Mouse (Mus musculus): ENCODE measurements around the gene Mdk. TPM values are rescaled to one million over a fixed set of nuclear protein-coding genes. Genes with fewer than 3 reads are reported as not detected.

Mdk gene
- polyA plus RNA-seq, 2 experiments: 1,171 to 1,381 TPM

DNA sequence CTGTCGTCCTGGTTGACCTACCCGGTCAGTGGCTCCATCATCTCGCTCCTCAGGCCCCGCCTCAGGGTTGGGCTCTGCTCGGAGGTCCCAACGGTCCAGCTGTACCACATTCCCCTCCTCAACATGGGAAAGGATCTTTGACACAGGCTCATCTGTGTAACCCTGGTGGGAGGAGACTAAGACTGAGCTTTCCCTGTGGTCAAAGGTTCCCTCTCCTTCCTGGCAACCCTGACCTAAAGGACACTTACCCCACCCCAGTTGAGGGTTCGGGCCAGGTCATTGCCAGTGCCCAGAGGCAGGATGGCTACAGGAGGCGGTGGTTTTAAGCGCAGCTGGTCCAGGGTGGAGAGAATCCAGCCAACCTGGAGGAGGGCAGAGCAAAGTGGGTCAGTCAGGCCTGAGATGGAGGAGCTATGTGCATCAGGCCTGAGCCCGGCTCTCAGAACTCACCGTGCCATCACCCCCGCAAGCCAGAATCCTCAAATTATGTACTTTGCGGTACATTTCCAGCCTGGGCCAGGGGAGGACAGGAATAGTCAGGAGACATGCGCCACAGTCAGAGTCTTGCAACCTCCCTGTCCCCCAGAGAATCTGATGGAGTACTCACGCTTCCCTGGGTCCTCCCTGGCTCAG is 7.3 kb upstream of the Mdk start:
- Histone ChIP-seq H3K36me3 (ENCODE audit: control insufficient read depth, insufficient read depth, low read length) (peaks cover 63% of the 10 kb centered on the region), H3K4me1 (ENCODE audit: control insufficient read depth, insufficient read depth, low read length) (peaks cover 2% of the 10 kb centered on the region; the same call in 1 of the 2 replicates), H3K4me3 (replicated peaks; ENCODE audit: low read length) (no peak overlapping the region), H3K27ac (replicated peaks; ENCODE audit: low read depth, low read length) (no peak overlapping the region), H3K27me3 (ENCODE audit: control insufficient read depth, insufficient read depth, low read length) (no peaks in the 10 kb centered on the region), H3K9ac (ENCODE audit: low read depth, low read length, severe bottlenecking) (no peak overlapping the region), H3K4me2 (replicated peaks; ENCODE audit: low read depth, low read length, severe bottlenecking) (no peak overlapping the region), H3K9me3 (ENCODE audit: control insufficient read depth, low read length) (no peaks in the 10 kb centered on the region)
- DNase-seq (ENCODE audit: low spot score) (no peak), ATAC-seq (ENCODE audit: low FRiP score, low read depth) (no peak)
- no peak for TF ChIP-seq POLR2A (IDR thresholded peaks at IDR 0.05; ENCODE audit: borderline replicate concordance, extremely low read depth, insufficient read depth, insufficient read length)
- WGBS: 85% methylated on average over 15 of the region's 15 CpGs

GRCm38 (mm10) chr2:91936154-91936553 is 4.1 kb upstream of the Mdk start:
- Histone ChIP-seq H3K9me3 (ENCODE audit: control insufficient read depth, low read length) (no peaks in the 10 kb centered on the region), H3K9ac (ENCODE audit: low read depth, low read length, severe bottlenecking) (no peak overlapping the region), H3K36me3 (ENCODE audit: control insufficient read depth, insufficient read depth, low read length) (peaks cover 65% of the 10 kb centered on the region), H3K27ac (replicated peaks; ENCODE audit: low read depth, low read length) (no peak overlapping the region), H3K27me3 (ENCODE audit: control insufficient read depth, insufficient read depth, low read length) (no peaks in the 10 kb centered on the region), H3K4me2 (replicated peaks; ENCODE audit: low read depth, low read length, severe bottlenecking) (no peak overlapping the region), H3K4me3 (replicated peaks; ENCODE audit: low read length) (no peak overlapping the region), H3K4me1 (ENCODE audit: control insufficient read depth, insufficient read depth, low read length) (peaks cover 18% of the 10 kb centered on the region)
- no peak for TF ChIP-seq POLR2A (IDR thresholded peaks at IDR 0.05; ENCODE audit: borderline replicate concordance, extremely low read depth, insufficient read depth, insufficient read length)
- WGBS: 84% methylated on average over 7 of the region's 7 CpGs
- no peak for DNase-seq (ENCODE audit: low spot score)
- ATAC-seq (ENCODE audit: low FRiP score, low read depth): no peak

GRCm38 (mm10) chr2:91934826-91935525 is 2.9 kb upstream of the Mdk start:
- Histone ChIP-seq H3K9me3 (ENCODE audit: control insufficient read depth, low read length) (no peaks in the 10 kb centered on the region), H3K9ac (ENCODE audit: low read depth, low read length, severe bottlenecking) (no peak overlapping the region), H3K27me3 (ENCODE audit: control insufficient read depth, insufficient read depth, low read length) (no peaks in the 10 kb centered on the region), H3K4me3 (replicated peaks; ENCODE audit: low read length) (no peak overlapping the region), H3K36me3 (ENCODE audit: control insufficient read depth, insufficient read depth, low read length) (peaks cover 57% of the 10 kb centered on the region), H3K27ac (replicated peaks; ENCODE audit: low read depth, low read length) (no peak overlapping the region), H3K4me1 (ENCODE audit: control insufficient read depth, insufficient read depth, low read length) (peaks cover 18% of the 10 kb centered on the region), H3K4me2 (replicated peaks; ENCODE audit: low read depth, low read length, severe bottlenecking) (no peak overlapping the region)
- ATAC-seq (ENCODE audit: low FRiP score, low read depth): no peak
- TF ChIP-seq POLR2A (IDR thresholded peaks at IDR 0.05; ENCODE audit: borderline replicate concordance, extremely low read depth, insufficient read depth, insufficient read length): no peak
- no peak for DNase-seq (ENCODE audit: low spot score)
- WGBS: 92% methylated on average over 9 of the region's 9 CpGs

DNA sequence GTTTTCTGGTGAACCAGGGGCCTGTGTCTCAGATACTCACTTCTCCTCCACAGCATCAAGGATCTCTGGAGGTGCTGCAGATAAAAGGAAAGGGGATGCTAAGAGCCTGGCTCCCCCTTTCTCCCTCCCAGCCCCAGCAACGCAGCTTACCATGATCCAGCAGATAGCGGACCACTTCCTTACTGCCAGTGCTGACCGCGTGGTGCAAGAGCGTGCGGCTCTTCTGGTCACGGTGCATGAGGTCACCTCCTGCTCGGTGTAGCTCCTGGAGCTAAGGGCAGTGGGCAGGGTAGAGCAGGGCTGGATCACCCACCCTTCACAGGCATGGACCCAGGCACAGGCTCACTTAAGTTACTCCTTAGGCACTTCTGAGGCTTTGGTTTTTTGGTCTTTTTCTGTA is 1.9 kb upstream of the Mdk start:
- TF ChIP-seq POLR2A (IDR thresholded peaks at IDR 0.05; ENCODE audit: borderline replicate concordance, extremely low read depth, insufficient read depth, insufficient read length): no peak
- H3K9ac ChIP-seq (ENCODE audit: low read depth, low read length, severe bottlenecking): no peak overlapping the region
- no peaks in the 10 kb centered on the region for H3K27me3 ChIP-seq (ENCODE audit: control insufficient read depth, insufficient read depth, low read length)
- H3K9me3 ChIP-seq (ENCODE audit: control insufficient read depth, low read length): no peaks in the 10 kb centered on the region
- H3K36me3 ChIP-seq (ENCODE audit: control insufficient read depth, insufficient read depth, low read length): peaks cover 53% of the 10 kb centered on the region
- peaks cover 22% of the 10 kb centered on the region for H3K4me1 ChIP-seq (ENCODE audit: control insufficient read depth, insufficient read depth, low read length)
- H3K4me3 ChIP-seq (replicated peaks; ENCODE audit: low read length): no peak overlapping the region
- ATAC-seq (ENCODE audit: low FRiP score, low read depth) (no peak), DNase-seq (ENCODE audit: low spot score) (no peak)
- 41% methylated on average over 8 of the region's 8 CpGs for WGBS
- H3K4me2 ChIP-seq (replicated peaks; ENCODE audit: low read depth, low read length, severe bottlenecking): no peak overlapping the region
- no peak overlapping the region for H3K27ac ChIP-seq (replicated peaks; ENCODE audit: low read depth, low read length)

- no peak overlapping the region for H3K9ac ChIP-seq (ENCODE audit: low read depth, low read length, severe bottlenecking)
- H3K4me2 ChIP-seq (replicated peaks; ENCODE audit: low read depth, low read length, severe bottlenecking): no peak overlapping the region
- no peak for TF ChIP-seq POLR2A (IDR thresholded peaks at IDR 0.05; ENCODE audit: borderline replicate concordance, extremely low read depth, insufficient read depth, insufficient read length)
- no peak for DNase-seq (ENCODE audit: low spot score)
- H3K4me1 ChIP-seq (ENCODE audit: control insufficient read depth, insufficient read depth, low read length): peaks cover 22% of the 10 kb centered on the region
- no peaks in the 10 kb centered on the region for H3K27me3 ChIP-seq (ENCODE audit: control insufficient read depth, insufficient read depth, low read length)
- no peak overlapping the region for H3K27ac ChIP-seq (replicated peaks; ENCODE audit: low read depth, low read length)
- H3K9me3 ChIP-seq (ENCODE audit: control insufficient read depth, low read length): no peaks in the 10 kb centered on the region
- no peak for ATAC-seq (ENCODE audit: low FRiP score, low read depth)
- no peak overlapping the region for H3K4me3 ChIP-seq (replicated peaks; ENCODE audit: low read length)
- peaks cover 48% of the 10 kb centered on the region for H3K36me3 ChIP-seq (ENCODE audit: control insufficient read depth, insufficient read depth, low read length)
- WGBS: 21% methylated on average over 9 of the region's 9 CpGs
Measured at GRCm38 (mm10) chr2:91933471-91933870, 1.4 kb upstream of the Mdk start.
